Comparison of ENCODE assay signal across 9 mouse cellular contexts in the genomic region with DNA sequence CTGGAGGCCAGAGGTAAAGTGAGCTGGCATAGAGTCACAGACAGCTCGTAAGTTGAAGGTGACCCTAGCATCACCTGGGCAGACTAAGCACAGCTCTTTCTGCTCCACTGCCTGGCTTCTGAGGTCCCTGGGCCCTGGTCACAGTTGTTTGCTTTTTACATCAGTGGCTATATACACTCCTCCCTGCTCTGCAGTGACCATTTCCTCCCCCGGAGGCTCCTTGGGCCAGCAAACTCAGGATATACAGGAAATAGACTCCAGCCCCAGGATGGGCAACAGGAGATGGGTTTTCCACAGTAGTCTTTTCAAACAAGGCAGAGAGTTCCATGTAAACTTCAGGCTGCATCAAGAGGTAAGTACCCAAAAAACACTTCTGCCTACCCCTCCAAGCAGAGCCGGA.
DNase-seq lines count a peak whose midpoint lies in the region; ATAC-seq and TF ChIP-seq lines count a peak whose summit lies in the region.
"Had no signal": no experiment of that assay in that cellular context is flagged by ENCODE, and none has a peak within 500 bp of the region (broad histone marks: within the 10 kb centered on the region; RNA-seq: fewer than 3 reads in every experiment).

No protein-coding gene starts in this region.

- H3K4me2 ChIP-seq in embryonic facial prominence, embryonic 12.5 days (replicated peaks) = no peak overlapping the region
- H3K4me2 ChIP-seq in intestine, postnatal 0 days (replicated peaks; ENCODE audit: low read depth) = no peak overlapping the region
- no peak overlapping the region for H3K4me2 ChIP-seq in liver, embryonic 15.5 days

- 63% methylated on average over 3 of the region's 3 CpGs for WGBS in embryonic facial prominence, embryonic 12.5 days
- WGBS in intestine, postnatal 0 days = 68% methylated on average over 3 of the region's 3 CpGs
- 69% methylated on average over 3 of the region's 3 CpGs for WGBS in liver, embryonic 15.5 days (ENCODE audit: insufficient replicate concordance)

- H3K9ac ChIP-seq in embryonic facial prominence, embryonic 12.5 days = no peak overlapping the region
- H3K9ac ChIP-seq in intestine, postnatal 0 days (ENCODE audit: low read depth, low read length) = no peak overlapping the region; the same call in 1 of the 2 replicates
- no peak overlapping the region for H3K9ac ChIP-seq in liver, embryonic 15.5 days

- peak overlapping the region; percentile 72 for H3K27ac ChIP-seq in brown adipose tissue, adult 24 weeks (replicated peaks; ENCODE audit: low read depth, low read length)
- H3K27ac ChIP-seq in embryonic facial prominence, embryonic 12.5 days = peak overlapping the region; percentile 63; the same call in 1 of the 2 replicates
- H3K27ac ChIP-seq in intestine, postnatal 0 days (ENCODE audit: low read depth, low read length) = peak overlapping the region; percentile 60; the same call in 1 of the 2 replicates
- peak overlapping the region; percentile 15 for H3K27ac ChIP-seq in liver, embryonic 15.5 days (replicated peaks)

- no peaks in the 10 kb centered on the region for H3K27me3 ChIP-seq in embryonic facial prominence, embryonic 12.5 days
- H3K27me3 ChIP-seq in intestine, postnatal 0 days (replicated peaks; ENCODE audit: control insufficient read depth, insufficient read depth, low read length) = no peaks in the 10 kb centered on the region
- no peaks in the 10 kb centered on the region for H3K27me3 ChIP-seq in liver, embryonic 15.5 days

- H3K4me1 ChIP-seq in brown adipose tissue, adult 24 weeks (ENCODE audit: control insufficient read depth, insufficient read depth, insufficient read length, low read length) = peaks cover 15% of the 10 kb centered on the region
- H3K4me1 ChIP-seq in embryonic facial prominence, embryonic 12.5 days = peaks cover 16% of the 10 kb centered on the region
- peaks cover 4% of the 10 kb centered on the region; the same call in 1 of the 2 replicates for H3K4me1 ChIP-seq in intestine, postnatal 0 days (replicated peaks; ENCODE audit: control insufficient read depth, insufficient read depth, low read length)
- peaks cover 58% of the 10 kb centered on the region for H3K4me1 ChIP-seq in liver, embryonic 15.5 days (replicated peaks)

- no peak for DNase-seq in cerebellum, adult 9-11 months
- no peak for DNase-seq in c-Kit-positive CD71-positive TER-119-positive erythroid progenitor cells, embryonic 14.5 days (ENCODE audit: low spot score)
- DNase-seq in left cerebral cortex, postnatal 25 days (ENCODE audit: low spot score in 2 of 2) = no peak
- DNase-seq: adrenal gland, postnatal 25 days had no signal

- intact Hi-C loops in left cerebral cortex, postnatal 25 days (cut with DNase I) = no loop called here

- TF ChIP-seq CTCF in intestine, postnatal 0 days (IDR thresholded peaks at IDR 0.05; ENCODE audit: low read depth) = no peak

- ATAC-seq in embryonic facial prominence, embryonic 12.5 days (ENCODE audit: insufficient number of reproducible peaks, insufficient read depth, low FRiP score, low TSS enrichment) = no peak
- ATAC-seq in intestine, postnatal 0 days = no peak
- ATAC-seq in liver, embryonic 15.5 days (ENCODE audit: insufficient read depth) = no peak
- no peak for ATAC-seq in cerebellum, adult (ENCODE audit: insufficient number of reproducible peaks, low FRiP score, low TSS enrichment)

- no peak overlapping the region for H3K4me3 ChIP-seq in brown adipose tissue, adult 24 weeks (ENCODE audit: insufficient read depth, low read depth, low read length)
- no peak overlapping the region for H3K4me3 ChIP-seq in embryonic facial prominence, embryonic 12.5 days
- H3K4me3 ChIP-seq in intestine, postnatal 0 days (ENCODE audit: low read depth, low read length) = no peak overlapping the region
- no peak overlapping the region for H3K4me3 ChIP-seq in liver, embryonic 15.5 days (replicated peaks)

- no peaks in the 10 kb centered on the region; the same call in 1 of the 2 replicates for H3K36me3 ChIP-seq in embryonic facial prominence, embryonic 12.5 days
- H3K36me3 ChIP-seq in intestine, postnatal 0 days (ENCODE audit: control insufficient read depth, insufficient read depth) = no peaks in the 10 kb centered on the region
- H3K36me3 ChIP-seq in liver, embryonic 15.5 days (replicated peaks) = no peaks in the 10 kb centered on the region

- H3K9me3 ChIP-seq in embryonic facial prominence, embryonic 12.5 days = no peaks in the 10 kb centered on the region
- no peaks in the 10 kb centered on the region for H3K9me3 ChIP-seq in intestine, postnatal 0 days (ENCODE audit: control insufficient read depth)
- no peaks in the 10 kb centered on the region for H3K9me3 ChIP-seq in liver, embryonic 15.5 days (replicated peaks)

Comparison
In these comparisons a context has a peak if more than half of its experiments do, and no peak if none do; other contexts are left out.
1. H3K27ac ChIP-seq: peak in every context shown above with its lines; median percentile 72 in brown adipose tissue, adult 24 weeks; 63 in embryonic facial prominence, embryonic 12.5 days; 60 in intestine, postnatal 0 days; 15 in liver, embryonic 15.5 days.